Mouse (Mus musculus) heart, postnatal 0 days (tissue): ENCODE data around the gene Myzap.

Source experiments
- CTCF ChIP-seq: IDR thresholded peaks from 2 replicates; pipeline ENCODE4 v1.5.1; 2016; ENCODE audit warnings: antibody characterized with exemption, control low read depth, low read depth
- EP300 ChIP-seq: IDR thresholded peaks from 2 replicates; pipeline ENCODE4 v1.6.1; 2016; ENCODE audit warnings: antibody characterized with exemption, low read depth

- TF ChIP-seq EP300 (no peak), CTCF (0 out of 2 replicates have a peak, but pooled peaks have one; percentile 12)
These were observed 76.3 kb downstream of the Myzap start for GRCm38 (mm10) chr9:71515862-71516261.
